Comparison of ENCODE assay signal across 9 mouse cellular contexts in genomic region chr15:103284066-103284465, GRCm38 (mm10). TPM values are rescaled to one million over a fixed set of nuclear protein-coding genes. Genes with fewer than 3 reads are reported as not detected.
DNase-seq lines count a peak whose midpoint lies in the region; ATAC-seq and TF ChIP-seq lines count a peak whose summit lies in the region.
"Had no signal": no experiment of that assay in that cellular context is flagged by ENCODE, and none has a peak within 500 bp of the region (broad histone marks: within the 10 kb centered on the region; RNA-seq: fewer than 3 reads in every experiment).

No protein-coding gene starts in this region.

- peak; percentile 50 for DNase-seq in gastrocnemius, postnatal 10 days
- no peak for DNase-seq in gastrocnemius, postnatal 4 days (ENCODE audit: low spot score in 2 of 2)
- peak; percentile 37 to 49 for DNase-seq in right cerebral cortex, postnatal 10 days (ENCODE audit: low spot score in 2 of 2)
- DNase-seq in right cerebral cortex, adult 18-20 months = no peak
- DNase-seq in c-Kit-negative CD71-positive TER-119-positive erythroid progenitor cells, embryonic 14.5 days (ENCODE audit: low read depth, low spot score) = peak; percentile 25
- DNase-seq in liver, embryonic 14.5 days (ENCODE audit: low read depth in 3 of 3, low spot score in 3 of 3) = no peak
- DNase-seq in thymus, postnatal 25 days = peak; percentile 54

- no peak overlapping the region for H3K4me2 ChIP-seq in liver, embryonic 14.5 days (ENCODE audit: low read depth)

- TF ChIP-seq CTCF in liver, embryonic 14.5 days (IDR thresholded peaks at IDR 0.05; ENCODE audit: low read depth) = peak; percentile 74

- H3K9me3 ChIP-seq in liver, embryonic 14.5 days (ENCODE audit: control insufficient read depth, low read length) = no peaks in the 10 kb centered on the region

- no peak overlapping the region for H3K9ac ChIP-seq in liver, embryonic 14.5 days (replicated peaks)

- WGBS in liver, embryonic 14.5 days (ENCODE audit: insufficient replicate concordance) = 64% methylated on average over 3 of the region's 3 CpGs

- no peak for ATAC-seq in liver, embryonic 14.5 days (ENCODE audit: insufficient read depth)
- ATAC-seq in activated CD4-positive, CD25-positive, alpha-beta regulatory T cell, adult 4 months = no peak

- no peak for TF ChIP-seq EP300 in liver, embryonic 14.5 days (IDR thresholded peaks at IDR 0.05; ENCODE audit: low read depth)

- H3K27ac ChIP-seq in liver, embryonic 14.5 days = no peak overlapping the region

- H3K4me1 ChIP-seq in liver, embryonic 14.5 days (replicated peaks; ENCODE audit: control insufficient read depth in 2 of 2, insufficient read depth in 2 of 2, low read length in 1 of 2) = peaks cover 14 to 28% of the 10 kb centered on the region in 2 experiments

- peaks cover 12% of the 10 kb centered on the region for H3K36me3 ChIP-seq in liver, embryonic 14.5 days (replicated peaks; ENCODE audit: control insufficient read depth, insufficient read depth, low read depth)

- H3K27me3 ChIP-seq in liver, embryonic 14.5 days (ENCODE audit: control insufficient read depth, insufficient read depth, low read length) = no peaks in the 10 kb centered on the region

- no peak overlapping the region for H3K4me3 ChIP-seq in liver, embryonic 14.5 days (ENCODE audit: insufficient read depth in 1 of 2, low read depth in 2 of 2, low read length in 2 of 2)

RNA-seq across cellular contexts. Expression of gene Copz1, which starts 11.6 kb away (rescaled TPM):
- 10 to 100 TPM; 45.3 to 51.4 TPM for total RNA-seq in gastrocnemius, postnatal 10 days (2021)
- 10 to 100 TPM; 72.8 to 78.4 TPM for total RNA-seq in gastrocnemius, postnatal 4 days (2021)
- 118 and 133 TPM in 2 replicates for polyA plus RNA-seq in liver, embryonic 14.5 days (2012; rRNA removed)
- 205 and 219 TPM in 2 replicates for polyA plus RNA-seq in liver, embryonic 14.5 days (2014; fragmentation: Nextera tagmentation; extraction: Ambion mirVana)
- polyA plus RNA-seq in activated CD4-positive, CD25-positive, alpha-beta regulatory T cell, adult 4 months (2017; shearing (Covaris generic)) = 100 to 1,000 TPM; 231 to 266 TPM

RNA-seq across cellular contexts. Expression of gene Nfe2, which starts 25.9 kb away (rescaled TPM):
- total RNA-seq in gastrocnemius, postnatal 10 days (2021) = 1 to 10 TPM in 1 of 2 experiments, not detected in 1; 1.2 TPM
- 1 to 10 TPM in 1 of 2 experiments, under 1 TPM in 1; 0.61 to 1.5 TPM for total RNA-seq in gastrocnemius, postnatal 4 days (2021)
- polyA plus RNA-seq in liver, embryonic 14.5 days (2012; rRNA removed) = 178 and 222 TPM in 2 replicates
- polyA plus RNA-seq in liver, embryonic 14.5 days (2014; fragmentation: Nextera tagmentation; extraction: Ambion mirVana) = 175 and 184 TPM in 2 replicates
- 1 to 10 TPM; 1.2 TPM for polyA plus RNA-seq in activated CD4-positive, CD25-positive, alpha-beta regulatory T cell, adult 4 months (2017; shearing (Covaris generic))
- total RNA-seq: layer of hippocampus, postnatal 25 days had no signal

RNA-seq across cellular contexts. Expression of gene Gpr84, which starts 26.3 kb away (rescaled TPM):
- under 1 TPM in 1 of 2 experiments, not detected in 1; 0.14 TPM for total RNA-seq in gastrocnemius, postnatal 10 days (2021)
- total RNA-seq in gastrocnemius, postnatal 4 days (2021) = under 1 TPM; 0.16 to 0.20 TPM
- polyA plus RNA-seq in liver, embryonic 14.5 days (2012; rRNA removed) = 0.17 and 0.20 TPM in 2 replicates
- 0.18 and 0.32 TPM in 2 replicates for polyA plus RNA-seq in liver, embryonic 14.5 days (2014; fragmentation: Nextera tagmentation; extraction: Ambion mirVana)
- polyA plus RNA-seq in activated CD4-positive, CD25-positive, alpha-beta regulatory T cell, adult 4 months (2017; shearing (Covaris generic)) = not detected

RNA-seq across cellular contexts. Expression of gene Hnrnpa1, which starts 43.8 kb away (rescaled TPM):
- total RNA-seq in gastrocnemius, postnatal 10 days (2021) = 100 to 1,000 TPM; 177 to 187 TPM
- 100 to 1,000 TPM; 295 to 303 TPM for total RNA-seq in gastrocnemius, postnatal 4 days (2021)
- 329 and 510 TPM in 2 replicates for polyA plus RNA-seq in liver, embryonic 14.5 days (2012; rRNA removed)
- 240 and 270 TPM in 2 replicates for polyA plus RNA-seq in liver, embryonic 14.5 days (2014; fragmentation: Nextera tagmentation; extraction: Ambion mirVana)
- 100 to 1,000 TPM; 335 to 345 TPM for polyA plus RNA-seq in activated CD4-positive, CD25-positive, alpha-beta regulatory T cell, adult 4 months (2017; shearing (Covaris generic))

RNA-seq across cellular contexts. Expression of gene Cbx5, which starts 44.5 kb away (rescaled TPM):
- total RNA-seq in gastrocnemius, postnatal 10 days (2021) = 10 to 100 TPM; 49.9 to 61.2 TPM
- 100 to 1,000 TPM in 1 of 2 experiments, 10 to 100 TPM in 1; 97.9 to 100 TPM for total RNA-seq in gastrocnemius, postnatal 4 days (2021)
- polyA plus RNA-seq in liver, embryonic 14.5 days (2012; rRNA removed) = 27.8 and 32.4 TPM in 2 replicates
- polyA plus RNA-seq in liver, embryonic 14.5 days (2014; fragmentation: Nextera tagmentation; extraction: Ambion mirVana) = 54.4 and 57.1 TPM in 2 replicates
- 10 to 100 TPM; 30.9 to 34.2 TPM for polyA plus RNA-seq in activated CD4-positive, CD25-positive, alpha-beta regulatory T cell, adult 4 months (2017; shearing (Covaris generic))

Comparison
In these comparisons a context has a peak if more than half of its experiments do, and no peak if none do; other contexts are left out.
1. DNase-seq: peak in gastrocnemius, postnatal 10 days (single experiment), right cerebral cortex, postnatal 10 days (2 of 2), c-Kit-negative CD71-positive TER-119-positive erythroid progenitor cells, embryonic 14.5 days (single experiment) and thymus, postnatal 25 days (single experiment); none in gastrocnemius, postnatal 4 days (0 of 2), right cerebral cortex, adult 18-20 months (single experiment) and liver, embryonic 14.5 days (0 of 3).